Mouse (Mus musculus) neural tube, embryonic 11.5 days (tissue): ENCODE measurements around the gene Apoe. TPM values are rescaled to one million over a fixed set of nuclear protein-coding genes. Genes with fewer than 3 reads are reported as not detected.

Experiments used
- ATAC-seq: fragments of 200-750 bp; cut with Nextera tagmentation; 2 replicates; pipeline ENCODE4 v1.8.0; 2017; ENCODE audit warnings: moderate number of reproducible peaks, mild to moderate bottlenecking, moderate TSS enrichment, moderate library complexity; ENCODE audit not compliant: insufficient read depth, low FRiP score, low TSS enrichment
- DNase-seq: peaks from one replicate; pipeline ENCODE4 v3.0.0-alpha.2; 2015; ENCODE audit warnings: low spot score
- H3K27ac ChIP-seq: fragments of 300-500 bp; sonication (generic); 2 replicates; pipeline ENCODE4 v1.5.1; 2014; ENCODE audit warnings: low read depth, mild to moderate bottlenecking, low read length
- H3K27me3 ChIP-seq: fragments of 300-500 bp; sonication (generic); 2 replicates; pipeline ENCODE4 v1.6.1; 2014; ENCODE audit warnings: mild to moderate bottlenecking, low read length, mixed read lengths; ENCODE audit not compliant: control insufficient read depth, insufficient read depth
- H3K36me3 ChIP-seq: fragments of 300-500 bp; sonication (generic); 2 replicates; pipeline ENCODE4 v1.6.1; 2014; ENCODE audit warnings: mild to moderate bottlenecking, low read length, moderate library complexity, mixed read lengths; ENCODE audit not compliant: control insufficient read depth, insufficient read depth
- H3K4me1 ChIP-seq: fragments of 300-500 bp; sonication (generic); 2 replicates; pipeline ENCODE4 v1.6.1; 2014; ENCODE audit warnings: low read length, mixed read lengths; ENCODE audit not compliant: control insufficient read depth, insufficient read depth
- H3K4me2 ChIP-seq: fragments of 300-500 bp; sonication (generic); 2 replicates; pipeline ENCODE4 v1.6.1; 2014; ENCODE audit warnings: low read depth, mild to moderate bottlenecking, moderate library complexity
- H3K4me3 ChIP-seq: fragments of 300-500 bp; sonication (generic); 2 replicates; pipeline ENCODE4 v1.5.1; 2014; ENCODE audit warnings: low read depth, low read length
- H3K9ac ChIP-seq: fragments of 300-500 bp; sonication (generic); 2 replicates; pipeline ENCODE4 v1.6.1; 2014; ENCODE audit warnings: mild to moderate bottlenecking, low read length
- H3K9me3 ChIP-seq: fragments of 300-500 bp; sonication (generic); 2 replicates; pipeline ENCODE4 v1.6.1; 2016; ENCODE audit warnings: low read length; ENCODE audit not compliant: control insufficient read depth
- WGBS: fragments of 180-500 bp; shearing (Covaris S2); extraction: QIAGEN DNeasy Blood & Tissue Kit; methylation state at CpG from one replicate; pipeline ENCODE4 v1.1.7; 2014; 5-methylcytosine and 5-hydroxymethylcytosine counted together
- polyA plus RNA-seq: library from polyadenylated mRNA; unstranded; fragments of >200 nt; fragmentation: Nextera tagmentation; extraction: Ambion mirVana; gene quantifications from 2 replicates; pipeline ENCODE4 v1.2.1, GENCODE M21; 2014

The Apoe gene
- 125 and 146 TPM in 2 replicates for polyA plus RNA-seq

- Histone ChIP-seq H3K4me2 (peak within 1 kb of the TSS; percentile 53), H3K4me3 (peak within 1 kb of the TSS; percentile 29), H3K4me1 (0 out of 2 replicates have a peak, but pooled peaks cover 7% of the 10 kb centered on the region), H3K27me3 (no peaks in the 10 kb centered on the region), H3K27ac (no peak within 1 kb of the TSS), H3K9me3 (no peaks in the 10 kb centered on the region), H3K9ac (peak within 1 kb of the TSS; percentile 49), H3K36me3 (0 out of 2 replicates have a peak, but pooled peaks cover 4% of the 10 kb centered on the region)
- peak; percentile 55 for DNase-seq
- peak; percentile 39; the same call in 1 of the 2 replicates for ATAC-seq
- 2% methylated on average over 20 of the region's 20 CpGs for WGBS
These were observed at the start of gene Apoe for GRCm38 (mm10) chr7:19698907-19699826. Apoe (minus strand) TSS chr7:19699188.

GRCm38 (mm10) chr7:19747420-19748218 lies 48.6 kb upstream of the Apoe start:
- no peak for DNase-seq
- WGBS: 3% methylated on average over 25 of the region's 25 CpGs
- H3K27me3 ChIP-seq: no peaks in the 10 kb centered on the region
- no peak overlapping the region for H3K27ac ChIP-seq
- H3K4me2 ChIP-seq: peak overlapping the region; percentile 63
- ATAC-seq: no peak
- H3K9me3 ChIP-seq: no peaks in the 10 kb centered on the region
- H3K4me1 ChIP-seq: peaks cover 18% of the 10 kb centered on the region
- peak overlapping the region; percentile 47 for H3K4me3 ChIP-seq
- H3K9ac ChIP-seq: peak overlapping the region; percentile 64
- H3K36me3 ChIP-seq: no peaks in the 10 kb centered on the region

- no peaks in the 10 kb centered on the region for H3K27me3 ChIP-seq
- peaks cover 22% of the 10 kb centered on the region for H3K4me1 ChIP-seq
- peak overlapping the region; percentile 63 for H3K4me2 ChIP-seq
- no peak overlapping the region for H3K27ac ChIP-seq
- no peak overlapping the region for H3K4me3 ChIP-seq
- H3K9ac ChIP-seq: no peak overlapping the region; the same call in 1 of the 2 replicates
- ATAC-seq: no peak
- H3K36me3 ChIP-seq: no peaks in the 10 kb centered on the region
- WGBS: 29% methylated on average over 6 of the region's 6 CpGs
- H3K9me3 ChIP-seq: no peaks in the 10 kb centered on the region
- DNase-seq: no peak
These were observed 47.6 kb upstream of the Apoe start for GRCm38 (mm10) chr7:19746426-19747201.

GRCm38 (mm10) chr7:19745971-19746370 lies 47.0 kb upstream of the Apoe start:
- WGBS: 93% methylated on average over 8 of the region's 10 CpGs
- no peak for ATAC-seq
- H3K9me3 ChIP-seq: no peaks in the 10 kb centered on the region
- H3K9ac ChIP-seq: no peak overlapping the region
- no peak for DNase-seq
- no peak overlapping the region for H3K4me2 ChIP-seq
- no peak overlapping the region for H3K4me3 ChIP-seq
- no peaks in the 10 kb centered on the region for H3K27me3 ChIP-seq
- H3K27ac ChIP-seq: no peak overlapping the region
- no peaks in the 10 kb centered on the region for H3K36me3 ChIP-seq
- H3K4me1 ChIP-seq: peaks cover 26% of the 10 kb centered on the region

GRCm38 (mm10) chr7:19744590-19745385 lies 45.8 kb upstream of the Apoe start:
- 67% methylated on average over 14 of the region's 14 CpGs for WGBS
- H3K27me3 ChIP-seq: no peaks in the 10 kb centered on the region
- no peak overlapping the region for H3K27ac ChIP-seq
- no peak overlapping the region for H3K4me2 ChIP-seq
- no peaks in the 10 kb centered on the region for H3K9me3 ChIP-seq
- peaks cover 26% of the 10 kb centered on the region for H3K4me1 ChIP-seq
- no peak overlapping the region for H3K9ac ChIP-seq
- DNase-seq: no peak
- H3K4me3 ChIP-seq: no peak overlapping the region
- no peak for ATAC-seq
- peaks cover 5% of the 10 kb centered on the region; the same call in 1 of the 2 replicates for H3K36me3 ChIP-seq

GRCm38 (mm10) chr7:19743791-19744190 lies 44.8 kb upstream of the Apoe start:
- peaks cover 26% of the 10 kb centered on the region for H3K4me1 ChIP-seq
- ATAC-seq (no peak), DNase-seq (no peak)
- H3K9me3 ChIP-seq: no peaks in the 10 kb centered on the region
- H3K27ac ChIP-seq: no peak overlapping the region
- peaks cover 5% of the 10 kb centered on the region; the same call in 1 of the 2 replicates for H3K36me3 ChIP-seq
- no peak overlapping the region for H3K4me3 ChIP-seq
- H3K4me2 ChIP-seq: no peak overlapping the region
- WGBS: 85% methylated on average over 6 of the region's 6 CpGs
- H3K27me3 ChIP-seq: no peaks in the 10 kb centered on the region
- no peak overlapping the region for H3K9ac ChIP-seq

GRCm38 (mm10) chr7:19742468-19742867 lies 43.5 kb upstream of the Apoe start:
- Histone ChIP-seq H3K4me1 (peaks cover 18% of the 10 kb centered on the region), H3K4me2 (no peak overlapping the region), H3K36me3 (peaks cover 7% of the 10 kb centered on the region; the same call in 1 of the 2 replicates), H3K27me3 (no peaks in the 10 kb centered on the region), H3K4me3 (no peak overlapping the region), H3K27ac (no peak overlapping the region), H3K9ac (no peak overlapping the region), H3K9me3 (no peaks in the 10 kb centered on the region)
- 45% methylated on average over 5 of the region's 5 CpGs for WGBS
- ATAC-seq (no peak), DNase-seq (no peak)
